Mouse (Mus musculus) ZHBTc4 (cell line): Measurements from ENCODE around the gene Bysl.
A peak's percentile ranks its signal among the peaks of the same experiment; 100 is the strongest.
"Not testable (repeated sequence)": the region's sequence is repeated elsewhere in the genome, so short reads cannot be mapped to it uniquely, and the experiment has no call there.

ENCODE experiments used
- DNase-seq: peaks from one replicate; pipeline ENCODE4 v3.0.0-alpha.2; 2011; ENCODE audit warnings: low read depth, low spot score

Bysl gene

DNA sequence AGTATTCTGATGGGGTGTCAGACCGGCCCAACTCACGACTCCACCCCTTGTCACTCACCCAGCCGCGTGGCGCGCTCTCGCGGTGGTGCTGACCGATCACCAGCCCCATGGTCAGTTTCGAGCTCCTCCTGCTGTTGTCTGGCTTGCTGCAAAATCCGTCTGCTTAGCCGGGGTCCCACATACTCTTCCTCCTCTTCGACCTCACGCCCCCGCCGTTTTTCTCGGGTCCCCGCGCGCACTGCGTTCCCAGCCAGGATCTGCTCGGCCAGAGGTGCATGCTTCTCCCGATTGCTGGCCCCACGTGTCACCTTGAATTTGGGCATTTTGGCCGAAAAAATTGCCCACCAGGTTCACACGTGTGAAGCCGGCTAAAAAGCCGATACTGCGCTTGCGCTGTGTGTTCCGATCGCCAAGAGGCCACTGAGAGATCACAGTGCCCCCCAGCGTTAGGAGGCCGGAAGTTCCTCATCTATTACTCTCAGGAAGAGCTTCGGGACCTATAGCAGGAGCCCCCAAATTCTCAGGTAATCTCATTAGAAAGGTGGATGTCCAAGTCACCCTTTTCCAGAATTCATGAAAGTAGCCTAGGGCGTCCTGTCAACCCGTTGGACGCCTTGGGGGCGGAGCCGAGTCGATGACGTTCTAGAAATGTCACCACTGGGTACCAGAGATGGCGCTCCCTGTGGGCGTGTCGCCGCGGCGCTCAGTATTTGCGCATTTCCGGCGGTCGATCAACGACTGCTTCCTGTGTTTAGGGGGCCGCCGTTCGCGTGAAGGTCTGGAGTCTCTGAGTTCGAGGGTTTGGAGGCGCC lies at the start of gene Bysl, which contains the start of the genes Med20 and Gm20517:
Bysl (minus strand) TSS at position 644 of the 812 bp plus-strand sequence.
Med20 (plus strand) TSS at position 734 of the 812 bp plus-strand sequence.
Gm20517 (plus strand) TSS at position 741 of the 812 bp plus-strand sequence.
- peak; percentile 98 for DNase-seq

DNA sequence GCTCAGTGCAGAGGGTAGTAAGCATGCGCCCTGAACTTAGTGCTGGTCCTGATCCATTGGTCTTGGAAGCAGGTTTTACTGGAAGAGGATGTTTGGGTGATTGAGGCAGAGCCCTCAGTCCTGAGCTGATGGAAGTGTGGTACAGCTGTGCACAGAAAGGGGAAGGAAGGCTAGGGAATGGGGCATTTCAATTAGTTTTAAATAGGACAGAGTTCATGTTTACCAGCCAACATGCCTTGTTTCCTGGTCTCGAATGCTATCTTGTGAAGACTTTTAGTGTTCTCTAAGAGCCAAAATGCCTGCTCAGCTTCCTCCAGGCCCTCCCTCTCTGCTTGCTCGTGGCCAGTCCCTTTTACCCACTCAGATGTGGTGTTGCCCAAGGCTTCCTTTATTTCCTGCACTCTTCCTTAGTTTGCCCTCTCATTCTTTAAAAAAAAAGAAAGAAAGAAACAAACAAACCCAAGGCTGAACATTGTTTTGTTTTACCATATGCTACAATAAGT lies 47.5 kb upstream of the Bysl start:
- no peak for DNase-seq

DNA sequence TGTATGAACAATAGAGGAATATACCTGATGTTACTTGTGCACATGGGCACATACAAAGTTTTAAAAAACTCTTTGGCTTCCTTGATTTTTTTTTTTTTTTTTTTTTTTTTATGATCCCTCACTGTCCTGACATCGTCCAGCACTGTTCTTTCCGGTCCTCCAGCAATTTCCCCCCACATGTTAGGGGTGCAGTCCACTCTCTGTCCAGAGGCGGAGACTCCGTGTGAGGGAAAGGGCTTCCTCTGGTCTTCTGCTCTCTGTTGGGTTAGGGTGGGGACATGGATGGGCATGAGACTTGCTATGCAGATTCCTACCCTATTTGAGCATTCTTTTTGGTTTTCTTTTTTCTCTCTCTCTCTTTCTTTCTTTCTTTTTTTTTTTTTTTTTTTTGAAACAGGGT lies 46.6 kb upstream of the Bysl start:
- DNase-seq: no peak

DNA sequence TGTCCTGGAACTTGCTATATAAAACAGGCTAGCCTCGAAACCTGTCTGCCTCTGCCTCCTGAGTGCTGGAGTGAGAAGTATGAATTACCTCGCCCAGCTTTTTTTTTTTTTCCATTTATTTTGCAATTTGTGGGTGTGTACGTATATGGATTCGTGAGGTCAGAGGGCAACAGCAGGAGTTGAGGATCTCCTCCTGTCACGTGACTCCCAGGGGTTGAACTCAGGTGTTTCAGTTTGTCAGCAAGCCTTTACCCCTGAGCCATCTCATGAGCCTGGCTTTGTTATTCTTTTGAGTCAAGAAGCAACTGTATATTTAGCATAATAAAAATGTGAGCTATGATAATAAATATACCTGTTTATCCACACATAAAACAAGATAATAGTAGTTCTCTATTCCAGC lies 44.4 kb upstream of the Bysl start:
- peak; percentile 25 for DNase-seq

DNA sequence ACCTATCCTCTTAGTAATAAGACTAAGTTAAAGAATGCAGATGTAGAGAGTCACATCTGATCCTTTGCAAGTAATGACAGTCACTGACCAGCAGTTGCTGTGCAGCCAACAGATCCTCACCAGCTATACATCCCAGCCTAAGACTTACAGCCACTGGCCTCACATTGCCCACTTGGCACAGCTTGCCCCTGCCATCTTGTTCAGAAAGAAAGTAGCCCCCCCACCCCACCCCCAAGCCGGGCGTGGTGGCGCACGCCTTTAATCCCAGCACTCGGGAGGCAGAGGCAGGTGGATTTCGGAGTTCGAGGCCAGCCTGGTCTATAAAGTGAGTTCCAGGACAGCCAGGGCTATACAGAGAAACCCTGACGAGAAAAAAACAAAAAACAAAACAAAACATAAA lies 43.1 kb upstream of the Bysl start:
- not testable (repeated sequence) for DNase-seq

DNA sequence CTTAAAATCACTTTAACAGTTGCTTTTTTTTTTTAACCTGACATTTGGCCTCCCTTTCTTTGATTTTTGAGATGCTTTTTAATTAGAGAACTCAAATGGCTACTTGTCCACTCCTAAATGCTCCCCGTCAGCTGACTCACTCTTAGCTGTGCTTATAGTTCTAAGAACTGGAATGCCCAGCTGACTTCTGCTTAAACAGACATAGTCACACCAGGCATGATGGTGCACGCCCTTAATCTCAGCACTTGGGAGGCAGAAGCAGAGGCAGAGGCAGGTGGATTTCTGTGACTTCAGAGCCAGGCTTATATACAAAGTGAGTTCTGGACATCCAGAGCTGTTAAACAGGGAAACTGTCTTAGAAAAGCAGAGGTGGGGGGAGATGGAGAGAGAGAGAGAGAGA lies 40.7 kb upstream of the Bysl start:
- DNase-seq: no peak

DNA sequence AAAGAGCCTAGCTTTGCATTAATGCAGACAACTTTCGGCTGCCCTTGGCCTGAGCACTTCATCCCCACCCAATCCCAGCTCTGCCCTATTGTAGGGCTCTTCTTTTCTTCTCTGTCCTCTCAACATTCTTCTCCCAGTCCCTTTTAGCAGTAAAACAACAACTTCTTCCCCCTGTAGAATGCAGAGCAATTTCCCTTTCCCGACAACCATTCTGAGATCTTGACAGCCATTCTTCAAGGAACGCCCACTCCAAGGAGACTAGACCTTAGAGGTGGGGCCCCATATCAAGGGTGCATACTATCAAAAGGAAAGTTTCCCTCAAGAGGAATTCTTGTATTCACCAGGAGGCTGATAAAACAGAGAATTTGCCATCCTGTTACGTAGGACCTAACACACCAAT lies 37.7 kb upstream of the Bysl start:
- peak; percentile 85 for DNase-seq

DNA sequence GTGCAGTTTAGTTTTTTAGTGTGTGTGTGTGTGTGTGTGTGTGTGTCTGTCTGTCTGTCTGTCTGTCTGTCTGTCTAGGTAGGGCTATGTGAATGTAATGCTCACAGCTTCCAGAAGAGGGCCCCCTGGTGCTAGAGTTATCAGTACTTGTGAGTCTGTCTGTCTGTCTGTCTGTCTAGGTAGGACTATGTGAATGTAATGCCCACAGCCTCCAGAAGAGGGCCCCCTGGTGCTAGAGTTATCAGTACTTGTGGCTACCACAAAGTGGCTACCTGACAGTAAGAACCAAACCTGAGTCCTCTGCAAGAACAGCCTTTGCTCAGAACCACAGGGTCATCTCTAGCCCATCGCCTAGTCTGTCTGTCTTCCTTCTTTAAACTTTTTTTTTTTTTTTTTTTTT lies 35.4 kb upstream of the Bysl start:
- DNase-seq: peak; percentile 94

DNA sequence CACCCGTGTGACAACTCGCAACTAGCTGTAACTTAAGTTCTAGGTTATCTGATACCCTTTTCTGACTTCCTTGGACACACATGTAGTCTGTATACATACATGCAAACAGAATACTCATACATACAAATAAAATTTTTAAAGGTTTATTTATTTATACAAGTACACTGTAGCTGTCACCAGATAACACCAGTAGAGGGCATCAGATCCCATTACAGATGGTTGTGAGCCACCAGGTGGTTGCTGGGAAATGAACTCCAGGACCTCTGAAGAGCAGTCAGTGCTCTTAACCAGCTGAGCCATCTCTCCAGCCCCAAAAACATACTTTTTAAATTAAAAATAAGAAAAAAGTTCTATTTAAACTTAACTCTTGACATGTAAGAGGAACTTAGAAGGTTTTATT lies 31.7 kb upstream of the Bysl start:
- peak; percentile 54 for DNase-seq

DNA sequence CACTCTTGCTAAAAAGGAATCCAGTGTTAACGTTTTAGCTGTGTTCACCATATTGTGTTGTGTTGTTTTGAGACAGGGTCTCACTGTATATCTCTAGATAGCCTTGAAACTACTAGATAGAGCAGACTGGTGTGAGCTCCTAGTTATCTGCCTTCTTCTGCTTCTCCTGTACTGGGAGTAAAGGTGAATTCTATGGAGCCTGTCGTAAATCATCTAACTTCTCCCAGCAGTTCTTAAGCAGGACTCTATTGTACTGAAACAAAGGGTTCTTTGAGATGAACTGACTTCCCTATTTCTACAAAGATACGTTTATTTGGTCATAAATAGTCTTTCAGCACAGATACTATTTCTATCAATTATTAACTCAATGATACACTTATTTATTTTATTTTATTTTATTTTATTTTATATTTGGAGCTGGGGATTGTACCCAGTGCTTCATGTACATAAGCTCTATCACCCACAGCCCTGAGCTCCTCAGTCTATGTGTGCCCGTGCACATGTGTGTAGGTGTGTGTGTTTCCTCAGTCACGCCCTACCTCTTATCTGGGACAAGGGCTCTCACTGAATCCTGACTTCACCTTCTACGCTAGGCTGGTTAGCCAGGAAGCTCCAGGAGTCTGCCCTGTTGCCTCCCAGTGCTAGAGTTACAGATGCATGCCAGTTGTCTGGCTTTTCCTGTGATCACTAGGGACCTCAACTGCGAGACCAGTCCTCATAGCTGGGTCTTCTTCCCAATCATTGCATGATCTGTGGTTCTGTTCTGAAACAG lies 22.9 kb upstream of the Bysl start:
- no peak for DNase-seq

DNA sequence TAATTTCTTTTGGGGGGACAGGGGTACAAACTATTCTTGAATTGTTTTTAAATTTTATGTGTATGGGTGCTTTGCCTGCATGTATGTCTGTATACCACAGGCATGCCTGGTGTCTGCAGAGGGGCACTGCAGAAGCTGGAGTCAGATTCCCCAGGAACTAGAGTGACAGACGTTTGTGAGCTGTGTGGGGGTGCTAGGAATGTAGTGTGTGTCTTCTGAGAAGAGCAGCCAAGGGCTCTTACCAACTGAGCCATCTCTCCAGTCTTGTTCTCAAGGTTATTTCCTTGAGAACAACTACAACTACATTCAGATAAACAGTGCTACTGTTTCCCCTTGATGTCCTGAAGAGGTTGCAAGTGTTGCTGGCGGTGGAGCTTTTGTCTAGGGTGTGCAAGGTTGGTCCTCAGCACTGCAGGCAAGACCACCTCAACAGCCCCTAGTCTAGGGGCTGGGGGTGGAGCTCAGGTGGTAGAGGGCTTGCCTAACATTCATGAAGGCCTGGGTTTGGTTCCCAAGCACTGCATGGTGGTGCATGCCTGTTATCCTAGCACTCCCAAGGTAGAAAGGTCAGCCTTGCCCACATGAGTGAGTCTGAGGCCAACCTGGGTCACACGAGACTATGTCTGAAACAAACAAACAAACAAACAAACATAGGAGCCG lies 21.0 kb upstream of the Bysl start:
- no peak for DNase-seq

DNA sequence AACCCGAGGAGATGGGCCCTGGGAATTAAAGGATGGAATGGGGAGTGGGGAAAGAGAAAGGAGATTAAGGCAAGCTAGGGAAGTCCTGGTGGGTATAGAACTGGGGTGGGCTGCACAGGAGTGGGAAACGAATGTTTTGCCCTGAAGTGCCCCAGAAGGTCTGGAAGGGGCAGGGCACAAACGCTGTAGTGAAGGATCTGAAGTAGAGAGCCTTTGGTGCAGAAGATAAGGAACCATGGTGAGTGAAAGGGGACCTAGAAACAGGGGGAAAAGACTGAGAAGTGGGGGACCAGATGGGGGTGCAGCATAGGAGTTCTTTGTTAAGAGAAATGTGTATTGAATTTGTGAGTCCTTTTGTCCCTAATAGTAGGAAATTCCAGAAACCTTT lies 19.4 kb upstream of the Bysl start, which contains the start of gene Usp49:
Usp49 (plus strand) TSS at position 13 of the 388 bp plus-strand sequence.
- no peak for DNase-seq

DNA sequence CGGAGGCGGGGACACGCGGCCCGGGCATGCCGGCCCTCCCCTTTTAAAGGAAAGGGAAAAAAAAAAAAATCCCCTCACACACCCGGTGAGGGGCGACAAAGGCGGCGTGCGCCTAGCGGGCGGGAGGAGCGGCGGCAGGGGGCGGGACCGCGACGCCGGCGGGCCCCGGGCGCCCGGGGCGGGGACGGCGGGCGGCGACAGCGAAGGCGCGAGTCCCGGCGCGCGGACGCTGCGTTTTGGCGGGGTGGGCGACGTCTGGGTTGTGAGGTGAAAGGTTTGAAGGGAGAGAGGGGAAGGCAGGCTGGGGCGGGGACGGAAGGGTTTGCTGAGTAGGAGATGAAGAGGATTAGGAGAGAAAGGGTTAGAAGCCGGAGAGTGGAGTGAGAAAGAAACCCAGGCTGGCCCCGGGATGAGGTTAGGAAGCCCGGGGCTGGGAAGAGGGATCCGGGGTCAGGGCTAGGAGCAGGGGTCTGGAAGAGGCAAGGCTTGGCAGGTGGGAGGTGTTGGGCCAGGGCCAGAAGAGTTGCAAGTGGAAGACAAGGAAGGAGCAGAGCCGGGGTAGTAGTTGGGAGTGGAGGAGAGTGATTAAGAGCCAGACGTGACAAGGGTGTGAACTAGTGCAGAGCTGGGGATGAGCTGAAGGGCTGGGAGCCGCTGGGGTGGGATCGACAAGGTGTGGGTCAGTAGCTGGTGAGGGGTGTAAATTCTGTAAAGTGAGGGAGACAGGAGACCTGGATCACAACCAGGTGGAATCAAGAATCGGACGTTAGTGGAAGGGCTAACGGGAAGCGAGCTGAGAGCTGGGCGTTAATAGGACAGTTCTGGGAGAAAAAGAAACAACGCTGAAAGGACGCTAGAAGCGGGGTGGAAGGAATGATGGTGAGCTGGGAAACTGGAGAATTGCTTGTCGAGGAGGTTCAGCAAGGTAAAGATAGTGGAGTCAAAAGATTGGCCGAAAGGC lies 18.7 kb upstream of the Bysl start:
- DNase-seq: no peak

DNA sequence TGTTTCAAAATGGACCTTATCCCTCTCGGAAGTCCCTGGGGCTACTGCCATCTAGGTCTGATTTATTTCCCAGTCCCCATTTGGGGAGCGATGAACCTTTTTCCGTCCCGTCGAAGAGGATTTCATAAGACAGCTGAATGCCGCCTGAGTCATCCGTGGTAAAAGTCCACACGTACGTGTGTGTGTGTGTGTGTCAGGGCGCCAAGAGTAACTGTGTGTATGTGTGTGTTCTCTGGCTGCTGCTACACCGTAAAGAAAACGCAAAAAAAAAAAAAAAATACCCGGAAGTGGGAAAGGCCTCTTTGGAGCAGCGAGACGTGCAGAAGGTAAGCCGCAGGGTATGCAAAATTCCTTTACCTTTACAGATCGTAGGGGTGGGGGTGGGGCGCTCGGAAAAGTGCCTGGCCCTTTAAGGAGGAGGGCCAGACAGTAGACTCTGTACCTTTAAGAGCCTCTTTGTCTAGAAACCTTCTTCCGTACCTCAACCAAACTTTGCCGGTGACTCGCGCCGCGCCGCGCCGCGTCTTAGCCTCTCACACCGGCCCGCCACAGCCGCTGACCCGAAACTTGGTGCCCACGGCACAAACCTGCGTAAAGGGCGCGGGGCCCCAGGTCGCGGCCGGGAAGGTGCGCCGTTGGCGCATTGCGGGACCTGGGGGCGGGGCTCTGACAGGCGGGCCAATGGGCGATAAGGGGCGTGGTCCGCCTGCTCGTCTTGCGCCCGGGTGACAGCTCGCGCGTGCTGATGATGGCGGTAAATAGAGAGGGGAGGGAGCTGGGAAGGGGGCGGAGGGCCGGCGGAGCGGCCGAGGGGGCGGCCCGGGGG lies 17.8 kb upstream of the Bysl start:
- DNase-seq: peak; percentile 98

DNA sequence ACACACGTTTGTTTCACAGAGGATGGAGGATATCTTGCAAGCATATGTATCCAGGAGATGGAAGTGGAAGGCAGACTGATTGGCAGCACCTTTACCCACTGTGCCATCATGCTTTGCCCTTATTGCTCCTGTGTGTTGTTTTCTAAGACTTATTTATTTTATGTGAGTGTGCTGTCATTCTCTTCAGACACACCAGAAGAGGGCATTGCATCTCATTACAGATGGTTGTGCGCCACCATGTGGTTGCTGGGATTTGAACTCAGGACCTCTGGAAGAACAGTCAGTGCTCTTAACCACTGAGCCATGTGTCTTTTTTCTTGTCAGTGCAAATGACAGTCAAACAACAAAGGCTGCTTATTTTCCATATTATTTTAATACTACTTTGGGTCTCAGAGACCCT lies 16.5 kb upstream of the Bysl start:
- no peak for DNase-seq

DNA sequence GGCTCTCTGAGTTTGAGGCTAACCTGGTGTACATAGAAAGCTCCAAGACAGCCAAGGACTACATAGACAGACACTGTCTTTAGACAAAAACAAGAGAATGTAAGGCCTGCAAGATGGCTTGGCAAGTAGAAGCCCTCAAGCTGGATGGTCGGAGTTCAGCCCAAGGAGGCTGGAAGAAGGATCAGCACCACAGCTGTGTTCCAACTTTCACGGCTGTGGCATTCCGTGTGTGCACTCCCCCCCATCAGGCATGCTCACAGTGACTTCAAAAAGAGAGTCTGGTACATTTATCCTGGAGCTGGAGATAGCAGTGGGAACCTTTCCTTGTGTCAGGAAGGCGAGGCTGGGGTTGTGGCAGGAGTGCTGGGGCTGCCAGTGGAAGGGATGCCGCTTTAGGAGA lies 14.7 kb upstream of the Bysl start:
- no peak for DNase-seq

DNA sequence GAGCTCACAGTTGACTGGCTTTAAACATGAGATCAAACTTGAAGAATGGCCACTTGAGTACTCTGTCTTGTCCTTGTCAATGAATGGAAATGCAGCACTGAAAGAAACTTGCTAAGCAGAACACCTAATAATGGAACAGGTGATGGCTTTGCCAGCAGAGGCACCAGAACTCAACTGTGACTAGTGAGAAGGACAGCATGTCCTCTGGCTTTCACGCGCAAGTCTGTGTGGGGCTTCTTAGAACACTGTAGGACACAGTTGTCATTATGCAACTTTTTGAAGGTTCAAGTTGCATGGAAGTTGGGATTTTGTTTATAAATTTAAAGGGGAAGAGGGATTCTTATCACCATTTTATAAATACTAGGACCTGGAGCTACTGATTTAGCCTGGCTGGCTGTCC lies 13.8 kb upstream of the Bysl start:
- no peak for DNase-seq

DNA sequence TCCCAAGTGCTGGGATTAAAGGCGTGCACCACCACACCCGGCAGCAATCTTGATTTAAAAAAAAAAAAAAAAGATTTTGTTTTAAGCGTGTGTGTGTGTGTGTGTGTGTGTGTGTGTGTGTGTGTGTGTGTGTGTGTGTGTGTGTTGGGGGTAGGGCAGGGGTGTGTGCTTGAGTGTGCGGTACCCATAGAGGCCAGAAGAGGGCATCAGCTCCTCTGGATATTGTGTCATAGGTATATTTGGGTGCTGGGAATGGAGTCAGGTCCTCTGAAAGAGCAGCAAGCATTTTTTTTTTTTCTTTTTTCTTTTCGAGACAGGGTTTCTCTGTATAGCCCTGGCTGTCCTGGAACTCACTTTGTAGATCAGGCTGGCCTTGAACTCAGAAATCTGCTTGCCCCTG lies 13.3 kb upstream of the Bysl start:
- peak; percentile 72 for DNase-seq

DNA sequence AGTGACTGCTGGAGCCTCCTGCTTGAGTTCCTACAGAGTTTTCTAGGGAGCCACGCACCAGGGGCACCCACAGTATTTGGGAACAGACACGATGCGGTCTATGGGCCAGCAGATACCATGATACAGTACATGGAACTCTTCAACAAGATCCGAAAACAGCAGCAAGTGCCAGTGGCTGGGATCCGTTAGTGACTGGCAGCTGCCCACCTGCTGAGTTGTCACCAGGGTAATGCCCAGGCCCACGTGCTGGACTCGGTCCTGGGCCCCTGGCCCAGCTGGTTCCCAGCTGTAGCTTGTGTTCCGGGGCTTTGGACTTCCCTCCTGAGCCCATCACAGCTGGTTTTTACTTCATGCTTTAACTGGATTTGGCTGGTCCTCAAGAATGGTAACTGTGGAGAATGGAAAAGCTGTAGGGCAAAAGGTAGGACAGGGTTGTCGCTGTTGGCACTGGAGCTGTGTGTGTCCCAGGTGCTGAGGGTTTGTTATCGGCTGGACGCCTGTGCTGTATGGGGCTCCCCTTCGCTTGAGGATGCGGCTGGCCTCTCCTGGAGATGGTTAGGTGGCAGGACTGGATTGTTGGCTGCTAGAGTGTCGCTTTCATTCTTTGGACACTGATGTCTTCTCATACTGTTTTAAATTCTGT lies 11.7 kb upstream of the Bysl start:
- no peak for DNase-seq
